Comparison of ENCODE assay signal across 8 mouse cellular contexts in the genomic region with DNA sequence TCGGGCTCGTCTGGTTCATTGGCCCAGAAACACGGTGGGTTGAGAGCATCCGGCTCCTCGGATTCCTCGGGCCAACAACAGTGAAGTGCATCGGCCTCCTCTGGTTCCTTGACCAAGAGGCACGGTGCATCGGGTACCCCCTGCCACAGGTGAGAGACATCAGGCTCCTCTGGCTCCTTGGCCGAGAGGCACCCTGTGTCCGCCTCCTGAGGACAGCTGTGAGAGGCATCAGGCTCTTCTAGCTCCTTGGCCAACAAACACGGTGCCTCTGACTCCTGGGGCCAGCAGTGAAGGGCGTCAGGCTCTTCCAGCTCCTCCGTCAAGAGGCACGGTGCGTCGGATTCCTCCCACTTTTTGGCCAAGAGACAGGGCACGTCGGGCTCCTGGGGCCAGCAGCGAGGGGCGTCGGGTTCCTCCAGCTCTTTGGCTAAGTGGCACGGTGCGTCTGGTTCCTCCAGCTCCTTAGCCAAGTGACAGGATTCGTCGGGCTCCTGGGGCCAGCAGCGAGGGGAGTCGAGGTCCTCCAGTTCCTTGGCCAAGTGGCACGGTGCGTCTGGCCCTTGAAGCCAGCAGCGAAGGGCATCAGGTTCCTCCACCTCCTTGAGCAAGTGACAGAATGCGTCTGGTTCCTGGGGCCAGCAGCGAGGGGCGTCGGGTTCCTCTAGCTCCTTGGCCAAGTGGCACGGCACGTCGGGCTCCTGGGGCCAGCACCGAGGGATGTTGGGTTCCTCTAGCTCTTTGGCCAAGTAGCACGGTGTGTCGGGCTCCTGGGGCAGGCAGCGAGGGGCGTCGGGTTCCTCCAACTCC. TPM values are rescaled to one million over a fixed set of nuclear protein-coding genes. Genes with fewer than 3 reads are reported as not detected.
DNase-seq lines count a peak whose midpoint lies in the region; ATAC-seq and TF ChIP-seq lines count a peak whose summit lies in the region.

No protein-coding gene starts in this region.

- H3K36me3 ChIP-seq in liver, adult 2 months (ENCODE audit: control insufficient read depth, insufficient read depth, low read length): no peaks in the 10 kb centered on the region
- peaks cover 6% of the 10 kb centered on the region; the same call in 1 of the 2 replicates for H3K36me3 ChIP-seq in intestine, postnatal 0 days (ENCODE audit: control insufficient read depth, insufficient read depth)
- H3K36me3 ChIP-seq in megakaryocyte, embryonic 14.5 days (replicated peaks; ENCODE audit: low read length): peaks cover 4% of the 10 kb centered on the region

- H3K27me3 ChIP-seq in liver, adult 2 months (ENCODE audit: control insufficient read depth, insufficient read depth, low read length): no peaks in the 10 kb centered on the region
- H3K27me3 ChIP-seq in intestine, postnatal 0 days (replicated peaks; ENCODE audit: control insufficient read depth, insufficient read depth, low read length): no peaks in the 10 kb centered on the region
- peaks cover 61% of the 10 kb centered on the region for H3K27me3 ChIP-seq in megakaryocyte, embryonic 14.5 days (replicated peaks)

- H3K4me1 ChIP-seq in liver, adult 2 months (ENCODE audit: control insufficient read depth, insufficient read depth, low read length): peaks cover 25% of the 10 kb centered on the region
- peaks cover 16% of the 10 kb centered on the region for H3K4me1 ChIP-seq in intestine, postnatal 0 days (replicated peaks; ENCODE audit: control insufficient read depth, insufficient read depth, low read length)
- peaks cover 41% of the 10 kb centered on the region for H3K4me1 ChIP-seq in megakaryocyte, embryonic 14.5 days

- DNase-seq in liver, adult 2 months (ENCODE audit: extremely low read depth, low read depth, low spot score): no peak
- no peak for DNase-seq in liver
- peak; percentile 46 to 51 for DNase-seq in cerebellum, postnatal 14 days
- peak; percentile 81 for DNase-seq in gastrocnemius, postnatal 25 days
- DNase-seq in testis, postnatal 10 days (ENCODE audit: low spot score): peak; percentile 46
- no peak for DNase-seq in left cerebral cortex, adult 9 months (ENCODE audit: low spot score in 2 of 2)

- H3K9me3 ChIP-seq in intestine, postnatal 0 days (ENCODE audit: control insufficient read depth): no peaks in the 10 kb centered on the region
- peaks cover 18% of the 10 kb centered on the region for H3K9me3 ChIP-seq in megakaryocyte, embryonic 14.5 days

- no peak for TF ChIP-seq POLR2A in liver, adult 2 months (IDR thresholded peaks at IDR 0.05; ENCODE audit: extremely low read depth, insufficient read depth, low read length)

- H3K4me2 ChIP-seq in intestine, postnatal 0 days (replicated peaks; ENCODE audit: low read depth): peak overlapping the region; percentile 99

- H3K9ac ChIP-seq in liver, adult 2 months (ENCODE audit: low read depth, low read length): peak overlapping the region; percentile 81
- peak overlapping the region; percentile 66 for H3K9ac ChIP-seq in intestine, postnatal 0 days (ENCODE audit: low read depth, low read length)

- WGBS in liver, adult 2 months: 9% methylated on average over 44 of the region's 44 CpGs
- WGBS in intestine, postnatal 0 days: 3% methylated on average over 44 of the region's 44 CpGs

- no peak for TF ChIP-seq CTCF in liver, adult 2 months (IDR thresholded peaks at IDR 0.05; ENCODE audit: low read depth, low read length)
- TF ChIP-seq CTCF in intestine, postnatal 0 days (IDR thresholded peaks at IDR 0.05; ENCODE audit: low read depth): no peak

- peak overlapping the region; percentile 83 for H3K4me3 ChIP-seq in liver, adult 2 months (ENCODE audit: insufficient read depth, low read depth, low read length)
- H3K4me3 ChIP-seq in intestine, postnatal 0 days (ENCODE audit: low read depth, low read length): peak overlapping the region; percentile 88
- peak overlapping the region; percentile 90 for H3K4me3 ChIP-seq in megakaryocyte, embryonic 14.5 days (replicated peaks)

- no peak overlapping the region for H3K27ac ChIP-seq in liver, adult 2 months (replicated peaks; ENCODE audit: insufficient read depth, low read depth, low read length)
- H3K27ac ChIP-seq in intestine, postnatal 0 days (ENCODE audit: low read depth, low read length): no peak overlapping the region

- H3K79me2 ChIP-seq in liver, adult 2 months (ENCODE audit: control insufficient read depth, insufficient read depth, low read length): peaks cover 30% of the 10 kb centered on the region

- ATAC-seq in intestine, postnatal 0 days: no peak

RNA-seq across cellular contexts. Expression of gene Rab11fip3, which starts 1.1 kb away (rescaled TPM):
- 4.6 and 7.7 TPM in 2 replicates for total RNA-seq in liver, adult 2 months (2014; rRNA removed)
- polyA plus RNA-seq in liver, adult 2 months (2012; rRNA removed): 11.1 and 13.2 TPM in 2 replicates
- total RNA-seq in gastrocnemius, postnatal 25 days (2021): 10 to 100 TPM; 54.9 to 71.5 TPM
- polyA plus RNA-seq in intestine, postnatal 0 days (2015; fragmentation: Nextera tagmentation; extraction: Ambion mirVana): 32.3 and 37.5 TPM in 2 replicates
- polyA plus RNA-seq in megakaryocyte, embryonic 14.5 days (2012; ENCODE audit: insufficient read depth, low replicate concordance): 2.7 and 4.0 TPM in 2 replicates

RNA-seq across cellular contexts. Expression of gene Decr2, which starts 21.9 kb away (rescaled TPM):
- 179 and 237 TPM in 2 replicates for total RNA-seq in liver, adult 2 months (2014; rRNA removed)
- 147 and 154 TPM in 2 replicates for polyA plus RNA-seq in liver, adult 2 months (2012; rRNA removed)
- total RNA-seq in gastrocnemius, postnatal 25 days (2021): 1 to 10 TPM; 2.8 to 3.2 TPM
- polyA plus RNA-seq in intestine, postnatal 0 days (2015; fragmentation: Nextera tagmentation; extraction: Ambion mirVana): 36.2 and 37.4 TPM in 2 replicates
- 0.35 and 1.5 TPM in 2 replicates for polyA plus RNA-seq in megakaryocyte, embryonic 14.5 days (2012; ENCODE audit: insufficient read depth, low replicate concordance)

RNA-seq across cellular contexts. Expression of gene Nme4, which starts 27.2 kb away (rescaled TPM):
- total RNA-seq in liver, adult 2 months (2014; rRNA removed): 6.2 and 7.0 TPM in 2 replicates
- 8.7 TPM in 2 replicates for polyA plus RNA-seq in liver, adult 2 months (2012; rRNA removed)
- total RNA-seq in gastrocnemius, postnatal 25 days (2021): 1 to 10 TPM; 1.2 to 1.7 TPM
- polyA plus RNA-seq in intestine, postnatal 0 days (2015; fragmentation: Nextera tagmentation; extraction: Ambion mirVana): 18.5 and 20.4 TPM in 2 replicates
- polyA plus RNA-seq in megakaryocyte, embryonic 14.5 days (2012; ENCODE audit: insufficient read depth, low replicate concordance): 28.9 and 32.8 TPM in 2 replicates

RNA-seq across cellular contexts. Expression of gene Tmem8, which starts 44.9 kb away (rescaled TPM):
- 8.8 and 10.0 TPM in 2 replicates for total RNA-seq in liver, adult 2 months (2014; rRNA removed)
- 46.2 and 52.5 TPM in 2 replicates for polyA plus RNA-seq in liver, adult 2 months (2012; rRNA removed)
- 1 to 10 TPM in 1 of 2 experiments, under 1 TPM in 1; 0.87 to 1.2 TPM for total RNA-seq in gastrocnemius, postnatal 25 days (2021)
- polyA plus RNA-seq in intestine, postnatal 0 days (2015; fragmentation: Nextera tagmentation; extraction: Ambion mirVana): 26.5 TPM in 2 replicates
- polyA plus RNA-seq in megakaryocyte, embryonic 14.5 days (2012; ENCODE audit: insufficient read depth, low replicate concordance): 3.3 and 4.1 TPM in 2 replicates

RNA-seq across cellular contexts. Expression of gene Mrpl28, which starts 55.1 kb away (rescaled TPM):
- total RNA-seq in liver, adult 2 months (2014; rRNA removed): 64.5 and 67.9 TPM in 2 replicates
- 80.6 and 87.6 TPM in 2 replicates for polyA plus RNA-seq in liver, adult 2 months (2012; rRNA removed)
- total RNA-seq in gastrocnemius, postnatal 25 days (2021): 10 to 100 TPM; 62.0 to 62.3 TPM
- 142 and 143 TPM in 2 replicates for polyA plus RNA-seq in intestine, postnatal 0 days (2015; fragmentation: Nextera tagmentation; extraction: Ambion mirVana)
- 104 and 138 TPM in 2 replicates for polyA plus RNA-seq in megakaryocyte, embryonic 14.5 days (2012; ENCODE audit: insufficient read depth, low replicate concordance)

Comparison
In these comparisons a context has a peak if more than half of its experiments do, and no peak if none do; other contexts are left out.
1. DNase-seq: peak in cerebellum, postnatal 14 days (2 of 2), gastrocnemius, postnatal 25 days (single experiment) and testis, postnatal 10 days (single experiment); none in liver, adult 2 months (single experiment), liver (single experiment) and left cerebral cortex, adult 9 months (0 of 2).
2. RNA of gene Decr2, which starts 21.9 kb away (polyA plus RNA-seq): 147 to 154 TPM in liver, adult 2 months and 36.2 to 37.4 TPM in intestine, postnatal 0 days; 0.35 to 1.5 TPM in megakaryocyte, embryonic 14.5 days; every median in the first group is over 10 times any median in the second.
3. Peak in every context shown above with its lines, with median percentiles within 50 percentile points of each other: H3K4me3 ChIP-seq.